Mouse (Mus musculus): ENCODE measurements around the gene Gjb6. TPM values are rescaled to one million over a fixed set of nuclear protein-coding genes. Genes with fewer than 3 reads are reported as not detected.

Gjb6 gene
- polyA plus RNA-seq, 1 experiment = not detected

DNA sequence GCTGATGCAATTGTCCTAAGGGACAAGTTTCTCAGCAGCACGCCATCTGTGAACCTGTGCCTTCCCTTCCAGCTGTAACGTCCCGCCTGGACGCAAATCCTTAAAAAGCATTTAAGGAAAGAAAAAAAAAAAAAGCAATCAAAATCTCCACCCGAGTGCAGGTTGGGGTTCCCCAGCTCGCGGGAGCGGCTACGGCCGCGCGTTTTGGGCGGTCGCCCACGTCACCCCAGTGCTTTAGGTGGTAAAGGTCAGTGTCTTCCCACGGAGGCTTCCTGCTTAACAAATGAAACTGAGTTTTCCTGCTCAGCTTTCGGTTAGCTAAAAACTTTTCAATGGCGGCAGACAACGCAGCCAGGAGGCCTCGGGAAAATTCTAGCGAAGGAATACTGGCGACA is 29.7 kb downstream of the Gjb6 start:
- no peak for TF ChIP-seq GATA1 (IDR thresholded peaks at IDR 0.05; ENCODE audit: low read length)

DNA sequence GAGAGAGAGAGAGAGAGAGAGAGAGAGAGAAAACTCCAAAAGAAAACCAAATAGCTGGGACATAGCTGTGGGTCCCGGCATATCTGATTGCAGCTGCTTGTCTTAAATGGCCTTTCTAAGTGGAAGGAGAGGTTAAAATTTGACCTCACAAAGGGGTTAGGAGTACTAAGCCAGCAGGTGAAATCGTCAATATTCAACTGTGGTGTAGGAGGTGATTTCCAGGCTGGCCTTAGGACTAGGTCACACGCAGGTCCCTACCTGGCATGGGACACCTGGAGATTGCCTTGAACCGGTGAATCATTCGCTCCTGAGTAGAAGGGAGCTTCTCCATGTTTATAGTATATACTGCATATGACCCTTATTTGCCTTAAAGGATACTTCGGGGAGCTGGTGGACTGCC is 30.3 kb downstream of the Gjb6 start:
- TF ChIP-seq GATA1 (IDR thresholded peaks at IDR 0.05; ENCODE audit: low read length) = no peak

DNA sequence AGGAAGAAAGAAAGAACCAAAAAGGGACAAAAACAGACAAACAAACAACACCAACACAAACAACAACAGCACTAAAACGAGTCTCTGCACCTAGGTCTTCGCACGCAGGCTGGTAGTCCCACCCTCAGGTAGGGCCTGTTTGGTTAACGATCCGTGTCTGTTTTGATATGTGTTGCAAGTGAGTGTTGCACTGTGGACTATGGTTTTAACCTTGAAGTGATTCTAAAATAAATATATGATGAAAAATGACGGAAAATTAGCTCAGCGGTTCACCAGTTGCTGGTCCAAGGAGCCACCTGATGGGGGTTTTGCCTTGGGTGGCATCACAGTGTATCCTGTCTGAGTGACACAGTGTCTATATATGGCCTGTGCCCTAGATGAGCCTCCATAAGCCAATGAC is 31.8 kb downstream of the Gjb6 start:
- no peak for TF ChIP-seq GATA1 (IDR thresholded peaks at IDR 0.05; ENCODE audit: low read length)

DNA sequence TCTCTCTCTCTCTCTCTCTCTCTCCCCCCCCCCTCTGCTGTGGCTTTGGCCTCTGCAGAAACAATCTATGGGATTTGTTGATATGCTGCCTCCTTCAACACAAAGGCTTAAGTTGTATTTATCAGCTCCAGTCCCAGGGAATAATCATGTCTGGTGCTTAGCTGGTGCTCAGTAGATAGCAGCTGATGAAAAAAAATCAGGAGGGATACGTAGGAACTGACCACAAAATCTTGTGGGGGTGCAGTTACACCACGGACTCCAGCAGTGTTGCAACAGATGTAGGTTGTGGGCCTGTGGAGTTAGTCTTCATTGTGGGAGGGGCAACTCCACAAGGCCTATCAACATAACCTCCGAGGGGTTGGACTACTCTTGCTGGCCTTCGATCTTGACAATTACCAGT is 37.6 kb downstream of the Gjb6 start:
- no peak for TF ChIP-seq GATA1 (IDR thresholded peaks at IDR 0.05; ENCODE audit: low read length)

DNA sequence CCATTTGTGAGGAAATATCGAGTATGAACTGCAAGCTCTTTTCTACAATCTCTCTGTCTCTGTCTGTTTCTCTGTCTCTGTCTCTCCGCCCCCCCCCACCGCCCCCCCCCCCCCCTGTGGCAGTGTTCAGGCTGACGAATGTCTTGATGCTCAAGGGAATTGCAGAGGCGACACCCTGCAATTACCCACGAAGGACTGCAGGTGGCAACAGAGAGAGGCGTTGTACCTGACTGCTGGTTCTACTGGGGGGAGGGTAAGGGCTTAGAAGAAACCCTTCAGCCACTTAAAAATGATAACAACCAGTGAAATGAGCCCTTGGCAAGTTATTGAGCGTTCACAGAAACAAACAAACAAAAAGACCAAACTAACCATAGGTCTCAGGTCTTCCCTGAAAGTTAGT is 40.4 kb downstream of the Gjb6 start:
- no peak for TF ChIP-seq GATA1 (IDR thresholded peaks at IDR 0.05; ENCODE audit: low read length)

DNA sequence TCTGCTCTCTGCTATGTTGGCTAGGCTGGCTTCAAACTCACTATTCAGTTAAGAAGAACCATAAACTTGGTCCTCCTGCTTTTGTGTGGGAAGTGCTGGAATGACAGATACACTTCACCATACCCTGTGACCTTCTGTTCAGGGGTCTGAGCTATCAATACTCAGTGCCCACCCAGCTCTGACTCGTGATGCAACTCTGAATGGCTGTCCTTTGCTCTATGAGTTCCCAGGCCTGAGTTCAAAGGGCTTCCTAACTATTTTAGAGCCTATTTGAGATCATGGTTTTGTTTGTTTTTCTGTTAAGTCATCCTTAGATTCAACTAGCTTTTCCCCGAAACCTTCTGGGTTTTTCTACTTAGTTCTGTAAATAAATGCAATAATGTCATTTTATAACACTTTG is 43.4 kb downstream of the Gjb6 start:
- TF ChIP-seq GATA1 (IDR thresholded peaks at IDR 0.05; ENCODE audit: low read length) = no peak

DNA sequence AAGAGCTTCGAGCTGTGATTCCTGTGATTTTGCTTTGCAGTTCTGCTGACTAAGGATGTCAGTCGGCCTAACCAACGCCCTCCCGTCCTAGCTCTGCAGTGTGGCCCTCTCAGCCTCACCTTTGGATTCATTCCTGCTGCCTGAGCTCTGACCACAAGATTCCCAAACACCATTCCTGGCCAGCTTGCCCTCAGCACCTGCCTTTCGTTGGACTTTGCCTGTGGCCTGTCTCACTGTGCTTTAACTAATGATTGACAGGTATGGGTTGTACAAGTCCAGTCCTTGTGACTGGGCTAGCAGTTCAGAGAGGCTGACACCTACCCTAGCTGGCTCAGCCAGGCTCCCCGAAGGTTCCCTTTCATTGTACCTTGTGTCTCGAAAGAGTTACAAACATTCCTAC is 44.3 kb downstream of the Gjb6 start:
- TF ChIP-seq GATA1 (IDR thresholded peaks at IDR 0.05; ENCODE audit: low read length) = no peak

DNA sequence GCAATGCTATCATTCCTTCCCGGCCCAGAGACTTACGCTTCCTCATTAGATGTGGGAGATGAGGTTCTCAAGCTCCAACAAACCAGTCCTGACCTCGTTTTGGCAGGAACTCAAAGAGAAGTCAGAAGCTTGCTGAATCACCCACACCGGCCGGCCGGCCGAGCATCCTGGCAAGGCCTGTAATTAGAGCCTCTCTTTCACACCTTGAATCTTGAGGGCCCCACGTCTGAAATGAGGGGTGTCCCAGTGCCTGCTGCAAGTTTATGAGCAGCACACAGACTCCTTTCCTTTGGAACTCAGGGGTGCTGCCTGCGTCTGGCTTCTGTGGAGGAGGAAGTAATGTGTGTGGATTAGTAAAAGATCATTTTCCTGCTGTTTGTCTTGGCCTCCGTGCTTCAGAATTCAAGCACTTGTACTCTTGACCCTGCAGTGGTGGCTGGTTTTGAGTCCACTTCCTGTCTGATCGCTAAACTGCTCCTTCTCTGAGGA is 49.2 kb downstream of the Gjb6 start:
- no peak for TF ChIP-seq GATA1 (IDR thresholded peaks at IDR 0.05; ENCODE audit: low read length)

DNA sequence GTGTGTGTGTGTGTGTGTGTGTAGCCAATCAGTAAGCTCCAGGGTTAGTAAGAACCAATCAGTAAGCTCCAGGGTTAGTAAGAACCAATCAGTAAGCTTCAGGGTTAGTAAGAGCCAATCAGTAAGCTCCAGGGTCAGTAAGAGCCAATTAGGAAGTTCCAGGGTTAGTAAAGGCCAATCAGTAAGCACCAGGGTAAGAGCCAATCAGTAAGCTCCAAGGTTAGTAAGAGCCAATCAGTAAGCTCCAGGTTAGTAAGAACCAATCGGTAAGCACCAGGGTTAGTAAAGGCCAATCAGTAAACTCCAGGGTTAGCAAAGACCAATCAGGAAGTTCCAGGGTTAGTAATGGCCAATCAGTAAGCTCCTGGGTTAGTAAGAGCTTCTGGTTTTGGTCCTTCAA is 50.5 kb downstream of the Gjb6 start:
- TF ChIP-seq GATA1 (IDR thresholded peaks at IDR 0.05; ENCODE audit: low read length) = no peak

DNA sequence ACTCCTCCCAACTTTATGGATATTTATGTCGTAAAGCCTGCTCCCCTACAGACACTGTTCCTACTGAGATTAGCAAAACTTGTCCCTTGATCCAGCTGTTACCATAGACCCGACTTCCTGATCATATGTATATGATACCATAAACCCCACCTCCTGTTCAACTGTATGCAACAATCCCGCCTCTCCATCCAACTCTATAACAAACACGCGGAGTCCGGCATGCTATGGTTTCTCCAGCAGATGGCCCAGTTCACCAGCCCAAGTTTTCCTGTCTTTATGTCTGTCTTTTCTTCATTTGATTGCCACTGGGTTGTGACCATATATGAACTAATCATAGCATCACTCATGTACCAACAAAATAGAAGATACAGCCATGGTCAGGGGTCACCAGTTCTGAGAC is 57.9 kb downstream of the Gjb6 start:
- no peak for TF ChIP-seq GATA1 (IDR thresholded peaks at IDR 0.05; ENCODE audit: low read length)

Other genes with a start within 250 kb of the Gjb6 start
- 1.4 and 2.2 TPM in 2 replicates for gene Zmym2, start 247.0 kb downstream of the Gjb6 start, polyA plus RNA-seq (2012)
- gene Gja3, start 75.5 kb downstream of the Gjb6 start, polyA plus RNA-seq (2012) = not detected in 2 replicates
- not detected in 2 replicates for gene Gjb2, start 28.9 kb downstream of the Gjb6 start, polyA plus RNA-seq (2012)
- gene Gm4491, start 17.7 kb downstream of the Gjb6 start, polyA plus RNA-seq (2012) = not detected in 2 replicates

Data from G1E-ER4 (cell line).